Mouse (Mus musculus) left cerebral cortex, adult 2 months (tissue): Measurements from ENCODE around the gene Tmco3. TPM values are rescaled to one million over a fixed set of nuclear protein-coding genes. Genes with fewer than 3 reads are reported as not detected.

Experiments used
- DNase-seq, 2 experiments: peaks; one replicate each; pipeline ENCODE4 v3.0.0; 2021 to 2022; ENCODE audit warnings: low spot score in 2 of 2, mixed read lengths in 1 of 2; ENCODE audit errors: extremely low spot score in 1 of 2
- H3K27ac ChIP-seq: fragments of 200-600 bp; 2 replicates; pipeline ENCODE4 v1.8.1; 2022
- H3K4me3 ChIP-seq: fragments of 200-600 bp; 2 replicates; pipeline ENCODE4 v1.8.1; 2022
- CTCF ChIP-seq: fragments of 200-600 bp; IDR thresholded peaks from 2 replicates; pipeline ENCODE4 v1.8.1; 2022; ENCODE audit warnings: antibody characterized with exemption, mild to moderate bottlenecking, moderate library complexity
- intact Hi-C: fragments of 180-260 bp; cut with DNase I; formaldehyde crosslinking; loops from one replicate; pipeline ENCODE4 v1.15.1; 2025
- long read RNA-seq, 2 experiments: library from polyadenylated mRNA; stranded (forward); transcript quantifications; one replicate each; pipeline ENCODE4 v2.0.0; 2021; ENCODE audit warnings: borderline mapping rate in 2 of 2
- total RNA-seq, 2 experiments: library from RNA; stranded (reverse); gene quantifications; 2 replicates each; pipeline ENCODE4 v1.2.3; 2021

Tmco3 gene
- 10 to 100 TPM; 47.3 to 51.9 TPM for total RNA-seq
- long read RNA-seq, experiment 1, full-length matches to known transcripts: 34 of 97 reads
- long read RNA-seq, experiment 1, partial matches to known transcripts: 7 of 97 reads
- long read RNA-seq, experiment 1, other reads (novel, unspliced or antisense): 56 of 97 reads
- long read RNA-seq, experiment 2, full-length matches to known transcripts: 14 of 53 reads
- long read RNA-seq, experiment 2, partial matches to known transcripts: 2 of 53 reads
- long read RNA-seq, experiment 2, other reads (novel, unspliced or antisense): 37 of 53 reads

- peak within 1 kb of the TSS; percentile 98 for H3K27ac ChIP-seq
- H3K4me3 ChIP-seq: peak within 1 kb of the TSS; percentile 87
- intact Hi-C loops: no loop called here
- no peak for TF ChIP-seq CTCF
- peak; percentile 95 to 96 for DNase-seq
Observed at GRCm38 (mm10) chr8:13287692-13288623, at the start of gene Tmco3, which contains the start of gene Dcun1d2. TSS of gene Tmco3 (plus strand) at chr8:13288190. TSS of gene Dcun1d2 (minus strand) at chr8:13288131.

GRCm38 (mm10) chr8:13240055-13240454 is 47.9 kb upstream of the Tmco3 start:
- no peak overlapping the region for H3K27ac ChIP-seq
- no peak for DNase-seq
- H3K4me3 ChIP-seq: no peak overlapping the region
- intact Hi-C loops: no loop called here
- TF ChIP-seq CTCF: no peak

- intact Hi-C loops: no loop called here
- no peak for DNase-seq
- no peak overlapping the region for H3K27ac ChIP-seq
- H3K4me3 ChIP-seq: no peak overlapping the region
- no peak for TF ChIP-seq CTCF
Observed at GRCm38 (mm10) chr8:13240691-13241090, 47.3 kb upstream of the Tmco3 start.

- H3K4me3 ChIP-seq: no peak overlapping the region
- no peak for TF ChIP-seq CTCF
- intact Hi-C loops: no loop called here
- H3K27ac ChIP-seq: no peak overlapping the region
- DNase-seq: no peak
Observed at GRCm38 (mm10) chr8:13242985-13243870, 44.8 kb upstream of the Tmco3 start.

- intact Hi-C loops: no loop called here
- no peak for DNase-seq
- Histone ChIP-seq H3K27ac (no peak overlapping the region), H3K4me3 (no peak overlapping the region)
- TF ChIP-seq CTCF: no peak
Observed at GRCm38 (mm10) chr8:13244343-13244880, 43.6 kb upstream of the Tmco3 start.

GRCm38 (mm10) chr8:13252837-13253236 is 35.2 kb upstream of the Tmco3 start:
- no peak overlapping the region for H3K4me3 ChIP-seq
- no peak for DNase-seq
- TF ChIP-seq CTCF: no peak
- H3K27ac ChIP-seq: no peak overlapping the region
- intact Hi-C loops: loop anchor here (5.0 kb wide), 2 partner anchors 96 to 121 kb away; partner anchors contain the start of gene Lamp1

- intact Hi-C loops: loop anchor here (5.0 kb wide), 2 partner anchors 96 to 121 kb away; partner anchors contain the start of gene Lamp1
- H3K27ac ChIP-seq: no peak overlapping the region
- no peak for DNase-seq
- H3K4me3 ChIP-seq: no peak overlapping the region
- no peak for TF ChIP-seq CTCF
Observed at GRCm38 (mm10) chr8:13253413-13253812, 34.6 kb upstream of the Tmco3 start.

- H3K4me3 ChIP-seq: no peak within 1 kb of the TSS
- TF ChIP-seq CTCF: peak; percentile 77
- DNase-seq: peak; percentile 74
- H3K27ac ChIP-seq: no peak within 1 kb of the TSS
- intact Hi-C loops: loop anchor here (5.0 kb wide), 2 partner anchors 97 to 122 kb away; partner anchors contain the start of gene Lamp1
Observed at GRCm38 (mm10) chr8:13254019-13254418, 34.0 kb upstream of the Tmco3 start, which contains the start of gene Adprhl1. TSS of gene Adprhl1 (minus strand) at chr8:13254162.

- H3K27ac ChIP-seq: no peak overlapping the region
- no peak overlapping the region for H3K4me3 ChIP-seq
- no peak for DNase-seq
- TF ChIP-seq CTCF: no peak
- intact Hi-C loops: no loop called here
Observed at GRCm38 (mm10) chr8:13263376-13263775, 24.6 kb upstream of the Tmco3 start.

- no peak overlapping the region for H3K4me3 ChIP-seq
- no peak for TF ChIP-seq CTCF
- H3K27ac ChIP-seq: no peak overlapping the region
- no peak for DNase-seq
- intact Hi-C loops: no loop called here
Observed at GRCm38 (mm10) chr8:13267566-13267965, 20.4 kb upstream of the Tmco3 start.

- no peak for TF ChIP-seq CTCF
- Histone ChIP-seq H3K4me3 (no peak overlapping the region), H3K27ac (no peak overlapping the region)
- intact Hi-C loops: no loop called here
- no peak for DNase-seq
Observed at GRCm38 (mm10) chr8:13272834-13273233, 15.2 kb upstream of the Tmco3 start.
